Mouse (Mus musculus) left cerebral cortex, adult 8-10 months (tissue): ENCODE measurements around the gene Dcaf7. TPM values are rescaled to one million over a fixed set of nuclear protein-coding genes. Genes with fewer than 3 reads are reported as not detected.
"Not testable (repeated sequence)": the region's sequence is repeated elsewhere in the genome, so short reads cannot be mapped to it uniquely, and the experiment has no call there.

Source experiments
- DNase-seq, 2 experiments: peaks; one replicate each; pipeline ENCODE4 v3.0.0; 2022; ENCODE audit warnings: low spot score in 2 of 2
- total RNA-seq, 4 experiments: library from RNA; stranded (reverse); gene quantifications; 2 replicates each; pipeline ENCODE4 v1.2.4; 2022

The Dcaf7 gene
- total RNA-seq, result 100 to 1,000 TPM; 126 to 137 (median 132) TPM

- peak; percentile 97 to 100 for DNase-seq
Observed at GRCm38 (mm10) chr11:106036548-106037417, at the start of gene Dcaf7. Dcaf7 (plus strand) TSS chr11:106036872.

- DNase-seq, result no peak
Observed at GRCm38 (mm10) chr11:105987446-105987845, 49.2 kb upstream of the Dcaf7 start.

- no peak for DNase-seq
Observed at GRCm38 (mm10) chr11:105989446-105989845, 47.2 kb upstream of the Dcaf7 start.

- no peak for DNase-seq
Observed at GRCm38 (mm10) chr11:105990231-105990630, 46.4 kb upstream of the Dcaf7 start.

- no peak for DNase-seq
Observed at GRCm38 (mm10) chr11:105994375-105994774, 42.3 kb upstream of the Dcaf7 start, which contains the start of gene Ace3. Ace3 (plus strand) TSS chr11:105994675.

GRCm38 (mm10) chr11:106000062-106000461 is 36.6 kb upstream of the Dcaf7 start:
- DNase-seq, result no peak

GRCm38 (mm10) chr11:106001718-106002117 is 35.0 kb upstream of the Dcaf7 start:
- DNase-seq, result no peak

GRCm38 (mm10) chr11:106004576-106004975 is 32.1 kb upstream of the Dcaf7 start:
- no peak for DNase-seq

GRCm38 (mm10) chr11:106005970-106006369 is 30.7 kb upstream of the Dcaf7 start:
- DNase-seq, result no peak

GRCm38 (mm10) chr11:106007821-106008220 is 28.9 kb upstream of the Dcaf7 start, which contains the start of gene Kcnh6:
Kcnh6 (plus strand) TSS chr11:106008124.
- DNase-seq, result no peak

GRCm38 (mm10) chr11:106012711-106013110 is 24.0 kb upstream of the Dcaf7 start:
- DNase-seq, result no peak

- no peak for DNase-seq
Observed at GRCm38 (mm10) chr11:106013556-106014225, 23.0 kb upstream of the Dcaf7 start.

- no peak for DNase-seq
Observed at GRCm38 (mm10) chr11:106016440-106016839, 20.2 kb upstream of the Dcaf7 start.

- peak; percentile 39 to 71 for DNase-seq
Observed at GRCm38 (mm10) chr11:106020051-106020763, 16.5 kb upstream of the Dcaf7 start.

- no peak for DNase-seq
Observed at GRCm38 (mm10) chr11:106025774-106026173, 10.9 kb upstream of the Dcaf7 start.

GRCm38 (mm10) chr11:106026465-106027151 is 10.1 kb upstream of the Dcaf7 start:
- DNase-seq, result peak in 1 of 2 experiments; percentile 32

GRCm38 (mm10) chr11:106027607-106028006 is 9.1 kb upstream of the Dcaf7 start:
- DNase-seq, result no peak

GRCm38 (mm10) chr11:106032074-106032473 is 4.6 kb upstream of the Dcaf7 start:
- DNase-seq, result not testable (repeated sequence)

GRCm38 (mm10) chr11:106033491-106033919 is 3.2 kb upstream of the Dcaf7 start:
- no peak for DNase-seq

GRCm38 (mm10) chr11:106034986-106035385 is 1.7 kb upstream of the Dcaf7 start:
- no peak for DNase-seq

- peak in 1 of 2 experiments; percentile 87 for DNase-seq
Observed at GRCm38 (mm10) chr11:106037418-106037751, 713 bp downstream of the Dcaf7 start.
